Mouse (Mus musculus): ENCODE measurements at regions not wholly inside any gene's neighbourhood (a gene's known extent, or its start where the extent isn't known, plus 50 kb on each side); places are given as distances from the start of the nearest gene placed in this dataset.

DNA sequence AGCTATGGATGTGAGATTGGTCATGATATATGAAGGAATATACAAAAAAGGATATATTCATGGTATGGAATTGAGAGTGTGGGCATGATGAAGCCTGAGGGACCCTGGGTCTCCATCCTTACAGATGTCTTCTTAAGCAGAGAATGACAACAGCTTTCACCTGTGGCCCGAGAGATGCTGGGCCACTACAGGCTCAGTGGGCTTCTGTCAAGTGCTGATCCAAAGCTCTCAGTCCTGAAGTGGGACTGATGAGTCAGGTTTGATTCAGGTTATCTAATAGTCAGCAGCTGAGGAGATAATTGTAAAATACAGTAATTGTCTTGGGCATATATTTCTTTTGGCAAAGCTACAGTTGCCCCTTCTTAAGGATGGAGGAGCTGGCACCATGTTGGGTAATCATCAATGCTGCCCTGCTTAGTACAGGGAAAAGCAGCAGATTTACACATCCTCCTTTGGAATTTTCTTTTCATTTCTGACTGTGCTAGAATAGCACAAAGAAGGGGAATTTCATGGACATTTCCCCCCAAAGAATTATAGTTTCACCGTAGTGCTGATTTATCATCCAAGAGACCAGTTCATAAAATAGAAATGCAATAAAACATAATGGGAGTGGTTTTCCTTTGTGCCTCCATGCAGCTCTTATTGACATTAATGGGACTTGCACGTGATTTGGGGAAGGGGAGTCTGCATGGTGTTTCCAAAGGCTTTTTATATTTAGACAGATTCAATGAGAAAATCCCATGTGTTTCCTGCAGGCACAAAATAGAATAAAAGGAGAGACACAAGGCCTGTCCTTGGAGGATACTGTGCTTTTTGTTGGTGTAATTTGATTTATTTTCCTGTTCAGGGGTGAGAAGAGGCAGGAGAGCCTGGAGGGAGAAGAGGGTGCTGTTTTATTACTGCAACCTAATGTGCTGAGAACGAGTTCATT, 452.6 kb upstream of the Nrsn1 start:
- DNase-seq (ENCODE audit: low spot score) (no peak), ATAC-seq (replicated peaks; ENCODE audit: insufficient number of reproducible peaks, low FRiP score, low TSS enrichment, low read depth) (no peak)
- no peak overlapping the region for H3K9ac ChIP-seq (replicated peaks; ENCODE audit: low read length)
- WGBS: 74% methylated on average over 4 of the region's 4 CpGs
- no peak overlapping the region for H3K27ac ChIP-seq (replicated peaks; ENCODE audit: low read depth, low read length)
- H3K4me3 ChIP-seq (ENCODE audit: low read depth, low read length): no peak overlapping the region
- H3K4me1 ChIP-seq (ENCODE audit: control insufficient read depth, insufficient read depth, low read length): no peaks in the 10 kb centered on the region
- H3K9me3 ChIP-seq (replicated peaks; ENCODE audit: control insufficient read depth, low read length): no peaks in the 10 kb centered on the region
- H3K4me2 ChIP-seq (ENCODE audit: low read depth, low read length): no peak overlapping the region
- H3K36me3 ChIP-seq (replicated peaks; ENCODE audit: control insufficient read depth, insufficient read depth, low read depth, low read length): no peaks in the 10 kb centered on the region
- H3K27me3 ChIP-seq (ENCODE audit: control insufficient read depth, insufficient read depth, low read length): no peaks in the 10 kb centered on the region

DNA sequence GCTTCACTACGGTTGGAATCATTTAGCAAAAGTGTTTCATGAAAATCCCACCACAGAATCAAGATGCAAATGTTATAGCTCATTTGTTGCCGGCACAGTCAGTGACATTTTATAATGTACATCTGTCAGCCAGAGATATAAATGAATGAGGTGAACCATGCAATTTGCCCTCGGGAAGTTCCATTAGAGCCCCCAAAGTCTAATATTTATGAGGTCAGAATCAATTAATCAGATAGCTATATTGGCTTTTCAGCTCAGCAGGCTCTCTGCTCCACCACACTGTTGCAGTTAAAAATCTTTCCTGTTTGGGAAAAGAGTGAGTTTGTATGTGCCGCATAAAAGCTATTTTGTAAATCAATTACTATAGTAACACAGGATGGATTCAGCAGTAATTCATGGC, 430.7 kb upstream of the Nrsn1 start:
- ATAC-seq (replicated peaks; ENCODE audit: insufficient number of reproducible peaks, low FRiP score, low TSS enrichment, low read depth) (no peak), DNase-seq (ENCODE audit: low spot score) (no peak)
- WGBS: 74% methylated on average over 4 of the region's 4 CpGs
- Histone ChIP-seq H3K4me3 (ENCODE audit: low read depth, low read length) (no peak overlapping the region), H3K4me2 (ENCODE audit: low read depth, low read length) (no peak overlapping the region), H3K9me3 (replicated peaks; ENCODE audit: control insufficient read depth, low read length) (no peaks in the 10 kb centered on the region), H3K27me3 (ENCODE audit: control insufficient read depth, insufficient read depth, low read length) (no peaks in the 10 kb centered on the region), H3K4me1 (ENCODE audit: control insufficient read depth, insufficient read depth, low read length) (no peaks in the 10 kb centered on the region), H3K9ac (replicated peaks; ENCODE audit: low read length) (no peak overlapping the region), H3K27ac (replicated peaks; ENCODE audit: low read depth, low read length) (no peak overlapping the region), H3K36me3 (replicated peaks; ENCODE audit: control insufficient read depth, insufficient read depth, low read depth, low read length) (no peaks in the 10 kb centered on the region)

DNA sequence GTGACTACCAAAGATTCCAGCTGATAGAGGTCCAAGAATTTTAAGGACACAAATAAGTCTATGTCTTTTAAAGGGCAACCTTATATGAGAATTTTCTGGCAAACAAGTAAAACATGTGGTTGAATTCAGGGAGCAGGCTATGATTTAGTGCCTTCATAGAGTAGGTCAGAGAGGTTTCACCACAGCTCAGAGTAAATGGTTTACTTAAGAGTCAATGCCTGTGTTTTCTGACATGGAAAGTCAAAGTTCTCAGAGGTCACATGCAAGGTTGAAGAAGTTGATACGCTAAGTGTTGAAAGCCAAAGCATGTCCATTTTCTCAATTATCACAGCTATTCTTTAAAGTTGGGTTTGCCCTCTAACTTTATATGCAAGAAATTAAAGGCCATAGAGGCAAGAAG, 425.7 kb upstream of the Nrsn1 start:
- no peaks in the 10 kb centered on the region for H3K36me3 ChIP-seq (replicated peaks; ENCODE audit: control insufficient read depth, insufficient read depth, low read depth, low read length)
- ATAC-seq (replicated peaks; ENCODE audit: insufficient number of reproducible peaks, low FRiP score, low TSS enrichment, low read depth) (no peak), DNase-seq (ENCODE audit: low spot score) (no peak)
- H3K27me3 ChIP-seq (ENCODE audit: control insufficient read depth, insufficient read depth, low read length): no peaks in the 10 kb centered on the region
- no peak overlapping the region for H3K27ac ChIP-seq (replicated peaks; ENCODE audit: low read depth, low read length)
- H3K4me1 ChIP-seq (ENCODE audit: control insufficient read depth, insufficient read depth, low read length): no peaks in the 10 kb centered on the region
- H3K9me3 ChIP-seq (replicated peaks; ENCODE audit: control insufficient read depth, low read length): no peaks in the 10 kb centered on the region
- no peak overlapping the region for H3K9ac ChIP-seq (replicated peaks; ENCODE audit: low read length)
- no peak overlapping the region for H3K4me3 ChIP-seq (ENCODE audit: low read depth, low read length)
- no peak overlapping the region for H3K4me2 ChIP-seq (ENCODE audit: low read depth, low read length)
- 91% methylated on average over 1 of the region's 1 CpGs for WGBS

DNA sequence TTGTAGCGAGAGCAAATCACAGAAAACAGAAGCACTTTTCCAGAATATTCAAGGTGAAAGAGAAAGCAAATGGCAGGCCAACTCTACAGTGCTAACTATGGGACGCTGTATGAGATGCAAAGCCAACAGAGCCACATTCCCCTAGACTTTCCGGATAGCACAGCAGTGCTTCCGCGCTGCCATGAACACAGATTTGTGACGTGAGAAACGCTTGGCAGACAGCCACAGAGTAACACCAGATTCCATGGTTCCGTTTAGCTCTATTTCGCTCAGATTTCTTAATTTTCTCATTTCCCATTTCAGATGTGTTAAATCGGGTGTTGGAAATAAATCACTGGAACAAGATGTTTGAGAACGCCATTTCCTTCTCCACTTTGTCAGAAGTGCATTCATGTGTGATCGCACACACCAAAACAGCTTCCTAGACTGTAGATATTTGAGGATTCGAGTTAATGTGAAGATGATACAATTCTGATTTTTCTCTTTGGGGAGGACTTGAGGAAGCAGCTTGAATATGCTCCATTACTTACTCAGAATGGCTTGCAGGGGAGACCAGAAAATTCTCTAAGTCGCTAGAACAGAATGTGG, 424.8 kb upstream of the Nrsn1 start:
- Histone ChIP-seq H3K27me3 (ENCODE audit: control insufficient read depth, insufficient read depth, low read length) (no peaks in the 10 kb centered on the region), H3K27ac (replicated peaks; ENCODE audit: low read depth, low read length) (no peak overlapping the region), H3K9ac (replicated peaks; ENCODE audit: low read length) (no peak overlapping the region), H3K4me3 (ENCODE audit: low read depth, low read length) (no peak overlapping the region), H3K36me3 (replicated peaks; ENCODE audit: control insufficient read depth, insufficient read depth, low read depth, low read length) (no peaks in the 10 kb centered on the region), H3K4me2 (ENCODE audit: low read depth, low read length) (no peak overlapping the region), H3K4me1 (ENCODE audit: control insufficient read depth, insufficient read depth, low read length) (no peaks in the 10 kb centered on the region), H3K9me3 (replicated peaks; ENCODE audit: control insufficient read depth, low read length) (no peaks in the 10 kb centered on the region)
- DNase-seq (ENCODE audit: low spot score): no peak
- no peak for ATAC-seq (replicated peaks; ENCODE audit: insufficient number of reproducible peaks, low FRiP score, low TSS enrichment, low read depth)
- WGBS: 94% methylated on average over 14 of the region's 14 CpGs

DNA sequence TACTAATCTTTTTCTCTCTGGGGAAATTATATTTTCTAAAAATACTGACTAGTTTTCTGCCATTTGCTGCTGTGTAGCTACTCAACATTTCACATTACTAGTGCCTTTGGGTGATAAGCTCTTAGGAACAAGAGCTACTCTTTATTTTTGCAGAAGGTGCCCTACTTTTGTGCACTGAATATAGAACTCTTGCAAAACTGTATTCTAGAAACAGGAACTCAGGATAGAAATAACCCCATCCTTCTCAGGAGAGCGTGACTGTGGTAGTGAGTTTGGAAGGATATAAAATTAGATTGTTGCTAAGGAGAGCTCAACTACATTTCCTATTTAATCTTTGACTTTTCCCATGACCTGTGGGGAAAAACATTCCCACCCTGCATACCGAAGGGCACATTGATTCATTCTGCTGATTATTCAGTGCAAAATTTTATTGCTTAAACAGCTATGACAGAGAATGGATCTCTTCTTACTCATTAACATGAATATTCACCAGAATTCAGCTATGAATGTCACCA, 408.0 kb upstream of the Nrsn1 start:
- Histone ChIP-seq H3K4me2 (ENCODE audit: low read depth, low read length) (no peak overlapping the region), H3K9ac (replicated peaks; ENCODE audit: low read length) (no peak overlapping the region), H3K9me3 (replicated peaks; ENCODE audit: control insufficient read depth, low read length) (no peaks in the 10 kb centered on the region), H3K4me3 (ENCODE audit: low read depth, low read length) (no peak overlapping the region), H3K27ac (replicated peaks; ENCODE audit: low read depth, low read length) (no peak overlapping the region), H3K36me3 (replicated peaks; ENCODE audit: control insufficient read depth, insufficient read depth, low read depth, low read length) (no peaks in the 10 kb centered on the region), H3K27me3 (ENCODE audit: control insufficient read depth, insufficient read depth, low read length) (no peaks in the 10 kb centered on the region), H3K4me1 (ENCODE audit: control insufficient read depth, insufficient read depth, low read length) (no peaks in the 10 kb centered on the region)
- ATAC-seq (replicated peaks; ENCODE audit: insufficient number of reproducible peaks, low FRiP score, low TSS enrichment, low read depth): no peak
- WGBS: 81% methylated on average over 2 of the region's 2 CpGs
- DNase-seq (ENCODE audit: low spot score): no peak

DNA sequence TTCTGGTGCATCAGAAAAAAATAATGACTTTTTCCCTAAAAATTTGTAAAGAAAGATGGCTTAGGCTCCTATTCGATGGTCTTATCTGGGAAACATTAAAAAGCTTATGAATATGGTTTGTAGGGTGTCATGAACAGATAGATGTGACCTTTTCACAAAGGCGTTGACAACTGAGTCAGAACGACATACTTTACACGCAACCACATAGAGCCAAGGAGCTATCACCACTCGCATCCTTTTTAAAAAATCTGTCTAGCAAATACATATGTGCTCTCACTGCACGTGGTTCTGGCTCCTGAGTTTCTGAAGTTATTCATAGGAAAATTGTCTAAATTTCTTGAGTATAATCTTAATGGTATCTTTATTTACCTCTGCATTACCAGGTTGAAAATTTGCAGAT, 404.9 kb upstream of the Nrsn1 start:
- no peaks in the 10 kb centered on the region for H3K9me3 ChIP-seq (replicated peaks; ENCODE audit: control insufficient read depth, low read length)
- H3K27ac ChIP-seq (replicated peaks; ENCODE audit: low read depth, low read length): no peak overlapping the region
- H3K4me1 ChIP-seq (ENCODE audit: control insufficient read depth, insufficient read depth, low read length): no peaks in the 10 kb centered on the region
- ATAC-seq (replicated peaks; ENCODE audit: insufficient number of reproducible peaks, low FRiP score, low TSS enrichment, low read depth) (no peak), DNase-seq (ENCODE audit: low spot score) (no peak)
- no peak overlapping the region for H3K9ac ChIP-seq (replicated peaks; ENCODE audit: low read length)
- no peaks in the 10 kb centered on the region for H3K36me3 ChIP-seq (replicated peaks; ENCODE audit: control insufficient read depth, insufficient read depth, low read depth, low read length)
- no peak overlapping the region for H3K4me2 ChIP-seq (ENCODE audit: low read depth, low read length)
- no peaks in the 10 kb centered on the region for H3K27me3 ChIP-seq (ENCODE audit: control insufficient read depth, insufficient read depth, low read length)
- 85% methylated on average over 6 of the region's 6 CpGs for WGBS
- no peak overlapping the region for H3K4me3 ChIP-seq (ENCODE audit: low read depth, low read length)

DNA sequence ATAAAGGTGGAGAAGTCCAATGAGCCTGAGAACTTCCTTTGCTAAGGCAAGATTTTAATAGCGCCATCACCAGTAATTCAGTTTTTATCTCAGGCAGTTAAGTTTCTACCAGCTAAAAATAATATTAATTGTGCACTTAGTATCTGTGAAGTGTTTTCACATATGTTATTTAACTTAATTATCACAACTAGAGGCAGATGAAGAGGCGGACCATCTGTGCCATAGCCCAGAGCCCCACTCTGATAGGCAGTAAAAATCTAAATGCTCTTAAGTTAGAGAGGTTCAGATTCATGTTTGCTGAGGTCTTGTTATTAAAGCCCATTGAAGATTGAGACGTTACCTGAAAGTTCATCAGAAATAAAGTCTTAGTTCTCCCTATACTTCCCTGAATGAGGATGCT, 395.7 kb upstream of the Nrsn1 start:
- ATAC-seq (replicated peaks; ENCODE audit: insufficient number of reproducible peaks, low FRiP score, low TSS enrichment, low read depth): no peak
- Histone ChIP-seq H3K4me3 (ENCODE audit: low read depth, low read length) (no peak overlapping the region), H3K27ac (replicated peaks; ENCODE audit: low read depth, low read length) (no peak overlapping the region), H3K36me3 (replicated peaks; ENCODE audit: control insufficient read depth, insufficient read depth, low read depth, low read length) (no peaks in the 10 kb centered on the region), H3K4me2 (ENCODE audit: low read depth, low read length) (no peak overlapping the region), H3K27me3 (ENCODE audit: control insufficient read depth, insufficient read depth, low read length) (no peaks in the 10 kb centered on the region), H3K9ac (replicated peaks; ENCODE audit: low read length) (no peak overlapping the region), H3K9me3 (replicated peaks; ENCODE audit: control insufficient read depth, low read length) (no peaks in the 10 kb centered on the region), H3K4me1 (ENCODE audit: control insufficient read depth, insufficient read depth, low read length) (no peaks in the 10 kb centered on the region)
- 85% methylated on average over 3 of the region's 3 CpGs for WGBS
- no peak for DNase-seq (ENCODE audit: low spot score)

DNA sequence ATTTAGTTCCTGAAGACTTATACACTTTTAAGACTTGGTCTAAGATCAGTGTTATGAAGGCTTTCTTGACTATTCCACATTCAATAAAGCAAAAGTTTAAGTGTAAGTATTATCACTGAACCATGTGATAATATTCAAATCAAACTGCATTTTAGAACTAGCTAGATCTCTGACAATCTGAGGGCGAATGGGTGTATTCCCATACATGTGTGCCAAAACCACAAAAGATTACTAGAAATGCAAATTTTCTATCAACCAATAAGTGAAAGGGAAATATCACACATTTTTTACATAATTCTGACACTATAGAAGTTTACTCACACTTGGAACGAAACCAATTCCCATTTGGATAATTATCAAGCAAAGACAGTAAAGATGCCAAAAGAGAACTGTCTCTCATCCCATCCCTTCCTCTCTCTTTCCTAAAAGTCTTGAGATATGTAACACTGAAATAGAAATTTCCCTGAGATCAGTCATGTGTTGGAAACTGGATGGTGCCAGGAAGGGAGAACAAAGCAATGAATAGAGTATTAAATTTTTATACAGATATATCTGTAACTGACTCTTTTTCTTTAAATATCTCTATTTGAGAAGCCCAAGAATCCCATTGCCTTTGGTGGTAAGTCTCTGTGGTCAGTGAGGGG, 394.8 kb upstream of the Nrsn1 start:
- H3K27ac ChIP-seq (replicated peaks; ENCODE audit: low read depth, low read length): no peak overlapping the region
- WGBS: 83% methylated on average over 2 of the region's 2 CpGs
- ATAC-seq (replicated peaks; ENCODE audit: insufficient number of reproducible peaks, low FRiP score, low TSS enrichment, low read depth): no peak
- H3K9me3 ChIP-seq (replicated peaks; ENCODE audit: control insufficient read depth, low read length): no peaks in the 10 kb centered on the region
- no peak overlapping the region for H3K4me3 ChIP-seq (ENCODE audit: low read depth, low read length)
- no peaks in the 10 kb centered on the region for H3K36me3 ChIP-seq (replicated peaks; ENCODE audit: control insufficient read depth, insufficient read depth, low read depth, low read length)
- H3K4me2 ChIP-seq (ENCODE audit: low read depth, low read length): no peak overlapping the region
- H3K9ac ChIP-seq (replicated peaks; ENCODE audit: low read length): no peak overlapping the region
- H3K27me3 ChIP-seq (ENCODE audit: control insufficient read depth, insufficient read depth, low read length): no peaks in the 10 kb centered on the region
- DNase-seq (ENCODE audit: low spot score): no peak
- no peaks in the 10 kb centered on the region for H3K4me1 ChIP-seq (ENCODE audit: control insufficient read depth, insufficient read depth, low read length)

All from embryonic facial prominence, embryonic 11.5 days (tissue).